Mouse (Mus musculus): ENCODE results near the gene Nckap5. TPM values are rescaled to one million over a fixed set of nuclear protein-coding genes. Genes with fewer than 3 reads are reported as not detected.

Nckap5 gene
- polyA plus RNA-seq, 1 experiment from 2014 or later, result 12.1 TPM

DNA sequence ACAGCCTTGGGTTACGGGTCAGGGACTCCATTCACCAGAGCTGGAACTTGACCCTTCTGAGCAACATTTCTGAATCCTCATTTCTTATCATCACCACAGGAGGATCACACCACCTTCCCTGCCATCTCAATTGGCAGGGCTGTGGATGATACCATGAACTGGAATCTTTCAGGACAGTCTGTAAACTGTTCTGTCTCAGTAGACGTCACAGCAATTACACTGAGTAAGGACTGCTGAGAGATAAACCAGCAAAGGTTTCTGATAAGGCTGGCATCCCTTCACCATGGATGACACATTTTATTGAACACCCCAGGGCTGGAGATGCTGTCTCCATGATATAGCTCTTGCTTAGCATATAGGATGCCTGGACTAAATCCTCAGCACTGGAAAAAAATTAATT, 178.5 kb downstream of the Nckap5 start:
- H3K4me2 ChIP-seq, result no peak overlapping the region
- H3K4me3 ChIP-seq, result no peak overlapping the region
- WGBS, result 81% methylated on average over 2 of the region's 2 CpGs
- H3K27me3 ChIP-seq, result no peaks in the 10 kb centered on the region
- H3K36me3 ChIP-seq, result no peaks in the 10 kb centered on the region
- H3K9me3 ChIP-seq, result no peaks in the 10 kb centered on the region
- no peak for ATAC-seq (ENCODE audit: insufficient number of reproducible peaks, low FRiP score, low TSS enrichment, low read depth)
- no peaks in the 10 kb centered on the region for H3K4me1 ChIP-seq
- no peak overlapping the region for H3K27ac ChIP-seq
- no peak overlapping the region for H3K9ac ChIP-seq

DNA sequence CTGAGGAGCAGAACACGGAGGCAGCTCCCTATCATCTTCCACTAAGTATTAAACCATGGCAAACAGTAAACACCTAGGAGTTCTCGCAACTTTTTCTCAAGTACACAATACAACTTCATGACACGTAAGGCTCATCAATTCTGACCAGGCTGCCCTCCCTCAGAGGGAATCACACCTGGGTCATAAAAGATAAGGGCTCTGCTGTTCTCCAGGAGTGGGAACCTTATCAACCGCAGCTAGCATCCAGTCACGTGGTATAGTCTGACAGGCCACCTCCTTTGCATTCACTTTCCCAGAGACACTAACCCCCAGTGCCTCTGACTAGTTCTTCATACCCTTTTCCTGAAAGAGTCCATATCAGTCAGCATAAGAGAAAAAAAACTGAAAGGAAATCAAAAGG, 179.8 kb downstream of the Nckap5 start:
- no peak overlapping the region for H3K27ac ChIP-seq
- WGBS, result 56% methylated on average over 5 of the region's 5 CpGs
- H3K27me3 ChIP-seq, result no peaks in the 10 kb centered on the region
- ATAC-seq (ENCODE audit: insufficient number of reproducible peaks, low FRiP score, low TSS enrichment, low read depth), result no peak
- no peaks in the 10 kb centered on the region for H3K4me1 ChIP-seq
- no peak overlapping the region for H3K4me2 ChIP-seq
- H3K9ac ChIP-seq, result no peak overlapping the region
- H3K9me3 ChIP-seq, result no peaks in the 10 kb centered on the region
- no peaks in the 10 kb centered on the region for H3K36me3 ChIP-seq
- no peak overlapping the region for H3K4me3 ChIP-seq

DNA sequence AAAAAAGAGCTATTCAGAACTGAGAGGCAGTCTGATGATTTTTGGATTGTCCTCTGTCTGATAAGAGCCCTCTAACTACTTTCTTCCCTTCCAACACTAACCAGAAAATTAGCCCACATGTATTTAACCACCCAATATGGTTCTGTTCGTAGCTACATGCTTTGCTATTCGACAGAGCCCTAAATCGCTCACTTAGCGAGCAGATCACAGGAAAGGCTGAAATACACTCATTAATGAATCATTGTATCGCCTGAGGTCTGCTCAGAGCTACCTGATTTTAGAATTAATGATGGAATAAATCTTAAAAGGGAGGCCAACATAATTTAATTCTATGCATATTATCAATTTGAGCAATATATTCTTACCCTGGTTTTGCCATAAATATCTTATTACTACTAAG, 187.8 kb downstream of the Nckap5 start:
- Histone ChIP-seq H3K9ac (no peak overlapping the region), H3K27me3 (no peaks in the 10 kb centered on the region), H3K36me3 (no peaks in the 10 kb centered on the region), H3K4me3 (no peak overlapping the region), H3K9me3 (no peaks in the 10 kb centered on the region), H3K27ac (no peak overlapping the region), H3K4me1 (no peaks in the 10 kb centered on the region), H3K4me2 (no peak overlapping the region)
- WGBS, result 70% methylated on average over 5 of the region's 5 CpGs
- no peak for ATAC-seq (ENCODE audit: insufficient number of reproducible peaks, low FRiP score, low TSS enrichment, low read depth)

DNA sequence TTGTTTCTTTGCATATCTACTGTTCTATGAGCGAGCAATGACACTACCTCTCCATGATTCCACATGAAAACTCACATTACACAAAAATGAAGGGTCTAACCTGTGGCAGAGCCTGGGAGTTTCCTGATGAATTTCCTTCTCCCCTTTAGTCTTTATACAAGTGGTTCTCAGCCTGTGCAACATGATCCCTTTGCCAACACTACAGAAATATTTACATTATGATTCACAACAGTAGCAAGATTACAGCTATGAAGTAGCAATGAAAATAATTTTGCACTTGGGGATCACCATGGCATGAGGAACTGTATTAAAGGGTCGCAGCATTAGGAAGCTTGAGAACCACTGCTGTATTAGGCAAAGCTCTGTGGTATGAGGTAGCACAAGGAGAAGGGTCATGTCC, 191.1 kb downstream of the Nckap5 start:
- H3K4me3 ChIP-seq, result no peak overlapping the region
- no peaks in the 10 kb centered on the region for H3K9me3 ChIP-seq
- H3K4me1 ChIP-seq, result no peaks in the 10 kb centered on the region
- no peak overlapping the region for H3K27ac ChIP-seq
- 71% methylated on average over 2 of the region's 2 CpGs for WGBS
- H3K4me2 ChIP-seq, result no peak overlapping the region
- no peaks in the 10 kb centered on the region for H3K27me3 ChIP-seq
- H3K9ac ChIP-seq, result no peak overlapping the region
- no peaks in the 10 kb centered on the region for H3K36me3 ChIP-seq
- ATAC-seq (ENCODE audit: insufficient number of reproducible peaks, low FRiP score, low TSS enrichment, low read depth), result no peak

DNA sequence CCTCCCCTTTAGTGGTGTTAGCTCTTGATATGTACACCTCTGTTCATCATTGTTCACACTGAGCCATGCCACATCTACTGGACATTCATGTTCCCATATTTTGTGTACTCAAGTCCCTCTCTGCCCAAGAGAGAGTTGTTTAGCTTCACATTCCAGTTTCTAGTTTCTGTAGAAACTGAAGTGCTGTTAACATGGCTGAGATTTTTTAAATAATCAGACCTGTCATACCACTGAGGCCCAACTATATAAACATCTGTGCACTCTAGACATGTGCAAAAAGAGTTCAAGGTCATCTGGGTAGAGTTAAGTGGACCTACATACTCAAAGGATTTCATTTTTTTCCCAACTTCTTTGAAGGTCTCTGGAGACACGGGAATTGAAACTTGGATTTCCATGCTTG, 193.1 kb downstream of the Nckap5 start:
- ATAC-seq (ENCODE audit: insufficient number of reproducible peaks, low FRiP score, low TSS enrichment, low read depth), result no peak
- H3K9me3 ChIP-seq, result no peaks in the 10 kb centered on the region

DNA sequence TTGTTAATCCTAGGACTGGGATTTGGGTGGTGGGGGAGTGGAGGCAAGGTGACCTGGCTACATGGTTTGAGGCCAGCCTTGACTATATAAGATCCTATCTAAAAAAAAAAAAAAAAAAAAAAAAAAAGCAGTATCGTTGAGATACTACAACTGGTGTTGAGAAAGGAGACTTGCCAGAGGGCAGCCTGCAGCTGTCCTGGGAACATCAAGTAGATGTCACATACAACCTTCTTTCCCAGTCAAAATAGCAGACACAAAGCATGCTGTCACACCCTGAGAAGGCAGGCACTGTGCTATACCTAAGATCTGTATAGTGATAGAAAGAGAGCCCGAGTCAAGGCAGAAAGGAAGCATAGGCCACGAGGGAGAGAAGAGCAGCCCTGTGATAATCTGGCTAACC, 204.4 kb downstream of the Nckap5 start:
- H3K9ac ChIP-seq, result no peak overlapping the region
- ATAC-seq (ENCODE audit: insufficient number of reproducible peaks, low FRiP score, low TSS enrichment, low read depth), result no peak
- H3K4me3 ChIP-seq, result no peak overlapping the region
- no peaks in the 10 kb centered on the region for H3K27me3 ChIP-seq
- H3K4me1 ChIP-seq, result 0 out of 2 replicates have a peak, but pooled peaks cover 5% of the 10 kb centered on the region
- no peak overlapping the region for H3K4me2 ChIP-seq
- H3K27ac ChIP-seq, result no peak overlapping the region
- no peaks in the 10 kb centered on the region for H3K36me3 ChIP-seq
- no peaks in the 10 kb centered on the region; the same call in 1 of the 2 replicates for H3K9me3 ChIP-seq
- 63% methylated on average over 3 of the region's 3 CpGs for WGBS

More for the DNA sequence above, 193.1 kb downstream of the Nckap5 start:
- Histone ChIP-seq H3K4me2 (no peak overlapping the region), H3K4me1 (no peaks in the 10 kb centered on the region), H3K4me3 (no peak overlapping the region), H3K27me3 (no peaks in the 10 kb centered on the region), H3K27ac (no peak overlapping the region), H3K36me3 (no peaks in the 10 kb centered on the region), H3K9ac (no peak overlapping the region)
- WGBS, result 90% methylated on average over 1 of the region's 1 CpGs

DNA sequence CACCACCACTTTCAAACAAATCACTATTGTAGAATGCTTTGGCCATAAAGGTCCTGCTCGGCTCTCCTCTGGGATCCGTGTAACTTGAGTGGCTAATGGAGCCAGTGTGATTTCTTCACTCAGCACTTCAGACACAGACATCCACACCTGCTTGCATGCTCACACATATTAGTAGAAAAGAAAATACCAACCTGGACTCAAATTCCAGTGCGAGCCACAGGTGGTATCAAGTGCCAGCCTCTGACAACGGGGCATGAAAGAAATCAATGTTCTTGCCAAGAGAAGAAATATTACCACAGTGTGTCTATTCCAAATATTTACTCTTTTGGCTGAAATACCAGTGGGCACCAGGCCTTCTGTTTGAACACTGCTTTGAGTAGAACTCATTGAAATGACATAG, 208.6 kb downstream of the Nckap5 start:
- 45% methylated on average over 4 of the region's 4 CpGs for WGBS
- no peak overlapping the region for H3K9ac ChIP-seq
- no peaks in the 10 kb centered on the region for H3K36me3 ChIP-seq
- H3K27ac ChIP-seq, result no peak overlapping the region
- no peak overlapping the region for H3K4me3 ChIP-seq
- H3K4me2 ChIP-seq, result no peak overlapping the region
- H3K27me3 ChIP-seq, result no peaks in the 10 kb centered on the region
- H3K4me1 ChIP-seq, result 0 out of 2 replicates have a peak, but pooled peaks cover 5% of the 10 kb centered on the region
- H3K9me3 ChIP-seq, result no peaks in the 10 kb centered on the region
- no peak for ATAC-seq (ENCODE audit: insufficient number of reproducible peaks, low FRiP score, low TSS enrichment, low read depth)

DNA sequence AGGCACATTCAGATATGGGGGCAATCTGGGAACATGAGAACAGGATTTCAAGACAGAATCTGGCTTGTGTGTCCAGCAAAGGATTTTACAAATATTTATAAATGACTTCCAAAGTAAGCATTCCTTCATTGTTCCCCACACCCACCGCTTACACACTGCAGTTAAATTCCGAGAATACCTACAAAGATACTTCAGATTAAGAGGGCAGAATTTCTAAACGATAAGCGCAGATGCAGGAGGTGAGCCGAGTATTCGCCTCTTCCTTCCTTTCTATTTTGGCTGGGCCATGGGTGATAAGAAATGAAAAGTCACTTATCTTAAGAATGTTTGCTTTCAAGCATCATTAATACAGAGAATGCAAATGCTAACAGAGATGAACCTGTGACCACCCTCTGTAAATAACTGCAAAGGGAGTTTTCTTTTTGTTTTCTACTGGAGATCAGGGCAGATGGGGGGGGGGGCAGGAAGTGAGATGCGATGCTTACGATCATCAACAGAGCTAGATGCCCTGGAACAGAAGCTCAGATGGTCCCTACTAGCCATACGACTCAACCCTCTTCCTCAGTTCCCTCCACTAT, 213.0 kb downstream of the Nckap5 start:
- H3K4me1 ChIP-seq, result no peaks in the 10 kb centered on the region
- no peak overlapping the region for H3K4me2 ChIP-seq
- H3K27ac ChIP-seq, result no peak overlapping the region
- no peaks in the 10 kb centered on the region for H3K36me3 ChIP-seq
- H3K4me3 ChIP-seq, result no peak overlapping the region
- ATAC-seq (ENCODE audit: insufficient number of reproducible peaks, low FRiP score, low TSS enrichment, low read depth), result no peak
- WGBS, result 80% methylated on average over 9 of the region's 9 CpGs
- no peak overlapping the region for H3K9ac ChIP-seq
- H3K9me3 ChIP-seq, result no peaks in the 10 kb centered on the region
- H3K27me3 ChIP-seq, result no peaks in the 10 kb centered on the region

DNA sequence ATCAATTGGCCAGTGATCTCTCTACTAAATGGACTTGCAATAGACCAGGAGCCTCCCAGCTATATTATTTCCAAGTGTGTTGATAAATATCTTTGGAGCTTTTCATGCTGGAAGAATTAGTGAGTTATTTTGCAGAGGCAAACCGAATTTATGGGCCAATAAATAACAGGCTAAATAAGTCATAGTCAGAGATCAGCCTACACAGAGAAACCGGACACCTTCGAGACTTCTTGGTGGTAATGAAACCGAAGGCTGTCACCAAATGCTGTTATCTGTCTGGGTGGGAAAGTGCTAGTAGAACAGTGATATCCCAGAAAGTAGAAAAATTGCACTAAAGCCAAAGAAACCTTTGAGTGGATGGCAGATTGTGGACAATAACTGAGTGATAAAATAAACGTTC, 213.6 kb downstream of the Nckap5 start:
- Histone ChIP-seq H3K9me3 (no peaks in the 10 kb centered on the region), H3K27me3 (no peaks in the 10 kb centered on the region), H3K27ac (no peak overlapping the region), H3K4me3 (no peak overlapping the region), H3K4me2 (no peak overlapping the region), H3K4me1 (no peaks in the 10 kb centered on the region), H3K9ac (no peak overlapping the region), H3K36me3 (no peaks in the 10 kb centered on the region)
- no peak for ATAC-seq (ENCODE audit: insufficient number of reproducible peaks, low FRiP score, low TSS enrichment, low read depth)
- 32% methylated on average over 5 of the region's 5 CpGs for WGBS

DNA sequence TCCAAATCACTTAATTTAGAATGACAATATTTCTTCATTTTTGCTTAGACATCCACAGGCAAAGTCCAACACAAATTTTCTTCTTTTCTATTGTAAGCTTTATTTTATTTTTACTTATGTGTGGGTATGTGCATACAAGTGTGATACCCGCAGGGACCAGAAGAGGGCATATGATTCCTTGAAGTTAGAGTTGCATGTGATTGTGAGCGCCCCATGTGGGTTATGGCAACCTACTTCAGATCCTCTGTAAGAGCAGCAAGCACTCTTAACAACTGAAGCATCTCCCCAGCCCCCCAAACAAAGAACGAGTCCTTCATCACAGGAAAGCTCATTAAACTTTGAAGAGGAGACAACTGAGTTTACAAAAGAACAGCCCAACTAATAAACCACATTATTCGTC, 217.7 kb downstream of the Nckap5 start:
- H3K27ac ChIP-seq, result no peak overlapping the region
- no peak overlapping the region for H3K4me3 ChIP-seq
- no peaks in the 10 kb centered on the region for H3K27me3 ChIP-seq
- no peak for ATAC-seq (ENCODE audit: insufficient number of reproducible peaks, low FRiP score, low TSS enrichment, low read depth)
- 70% methylated on average over 4 of the region's 4 CpGs for WGBS
- no peak overlapping the region for H3K4me2 ChIP-seq
- H3K4me1 ChIP-seq, result no peaks in the 10 kb centered on the region
- no peaks in the 10 kb centered on the region for H3K9me3 ChIP-seq
- no peak overlapping the region for H3K9ac ChIP-seq
- H3K36me3 ChIP-seq, result no peaks in the 10 kb centered on the region

DNA sequence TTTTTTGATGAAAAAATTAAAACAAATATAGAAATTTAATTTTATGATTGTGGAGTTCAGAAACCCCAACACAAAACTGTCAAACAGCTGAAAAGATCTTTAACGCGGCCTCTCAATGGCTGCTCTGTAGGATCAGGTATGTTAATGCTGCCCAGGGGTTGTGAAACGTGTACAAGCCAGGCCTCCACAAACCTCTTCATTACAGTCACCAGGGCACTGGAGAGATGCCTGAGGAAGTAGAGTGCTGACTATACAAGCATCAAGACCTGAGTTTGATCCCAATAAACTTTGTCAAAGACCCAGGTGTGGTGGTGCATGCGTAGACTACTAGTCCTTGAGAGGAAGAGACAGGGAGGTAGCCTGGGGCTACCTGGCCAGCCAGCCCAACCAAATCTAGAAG, 222.0 kb downstream of the Nckap5 start:
- Histone ChIP-seq H3K9ac (no peak overlapping the region), H3K27ac (no peak overlapping the region), H3K9me3 (no peaks in the 10 kb centered on the region), H3K4me3 (no peak overlapping the region), H3K4me2 (no peak overlapping the region), H3K27me3 (no peaks in the 10 kb centered on the region), H3K36me3 (no peaks in the 10 kb centered on the region), H3K4me1 (no peaks in the 10 kb centered on the region)
- 58% methylated on average over 4 of the region's 4 CpGs for WGBS
- ATAC-seq (ENCODE audit: insufficient number of reproducible peaks, low FRiP score, low TSS enrichment, low read depth), result no peak

DNA sequence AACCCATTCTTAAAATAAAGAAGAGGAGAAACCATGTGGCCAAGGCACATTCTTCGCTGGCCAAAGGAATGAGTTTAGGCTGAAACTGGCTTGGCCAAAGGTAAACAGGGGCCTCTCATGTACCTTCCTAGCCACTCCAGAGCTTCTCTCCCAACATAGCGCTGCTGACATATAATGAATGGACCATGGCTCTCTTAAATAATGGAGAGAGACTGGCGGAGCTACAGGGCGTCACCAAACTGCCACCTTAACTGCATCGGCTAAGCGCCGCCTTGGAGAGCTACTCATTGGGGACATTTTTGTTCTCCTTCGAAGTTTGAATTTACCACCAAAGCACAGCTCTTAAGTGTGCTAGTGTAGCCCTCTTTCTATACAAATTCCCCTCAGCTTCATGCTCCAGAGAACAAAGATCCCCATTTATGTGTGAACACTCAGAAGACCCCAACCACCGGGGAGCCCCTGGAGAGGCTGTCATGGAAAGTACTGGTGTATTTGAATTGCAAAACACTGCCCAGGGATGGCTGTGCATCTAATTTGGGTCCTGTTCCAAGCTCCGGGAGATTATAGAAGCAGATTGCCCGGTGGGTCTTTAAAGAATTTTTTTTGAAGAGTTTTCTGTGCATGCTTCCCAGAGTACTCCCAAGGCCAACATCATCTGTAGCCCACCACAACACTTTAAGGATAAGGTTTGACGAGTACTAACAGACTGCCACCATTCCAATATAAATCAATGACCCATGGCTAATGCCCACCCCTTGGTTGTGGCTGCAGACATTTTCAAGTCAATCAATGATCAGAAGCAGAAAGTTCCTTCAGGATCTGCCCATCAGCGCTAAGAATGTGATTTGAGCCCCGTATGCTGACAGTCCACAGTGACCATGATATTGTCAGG, 224.2 kb downstream of the Nckap5 start:
- Histone ChIP-seq H3K27me3 (no peaks in the 10 kb centered on the region), H3K4me1 (no peaks in the 10 kb centered on the region), H3K27ac (no peak overlapping the region), H3K9me3 (no peaks in the 10 kb centered on the region), H3K36me3 (no peaks in the 10 kb centered on the region), H3K4me3 (no peak overlapping the region), H3K9ac (no peak overlapping the region), H3K4me2 (no peak overlapping the region)
- ATAC-seq (ENCODE audit: insufficient number of reproducible peaks, low FRiP score, low TSS enrichment, low read depth), result no peak
- WGBS, result 81% methylated on average over 14 of the region's 14 CpGs

All from limb, embryonic 15.5 days (tissue).